Mouse (Mus musculus) layer of hippocampus, postnatal 25 days (tissue): Measurements from ENCODE around the gene Fam189b. TPM values are rescaled to one million over a fixed set of nuclear protein-coding genes. Genes with fewer than 3 reads are reported as not detected.

Source experiments
- DNase-seq, 2 experiments: peaks; one replicate each; pipeline ENCODE4 v3.0.0; 2022; ENCODE audit warnings: mixed read lengths in 2 of 2, low spot score in 1 of 2; ENCODE audit errors: extremely low spot score in 1 of 2
- total RNA-seq, 2 experiments: library from RNA; stranded (reverse); gene quantifications; 2 replicates each; pipeline ENCODE4 v1.2.3; 2021

The Fam189b gene
- total RNA-seq, 2 experiments from 2014 or later: 57.1 to 61.7 TPM

- no peak for DNase-seq
Observed at GRCm38 (mm10) chr3:89165268-89165870, 17.6 kb upstream of the Fam189b start.

GRCm38 (mm10) chr3:89166945-89167344 is 16.0 kb upstream of the Fam189b start:
- no peak for DNase-seq

GRCm38 (mm10) chr3:89174844-89175243 is 8.1 kb upstream of the Fam189b start:
- no peak for DNase-seq

GRCm38 (mm10) chr3:89175544-89175943 is 7.4 kb upstream of the Fam189b start:
- DNase-seq: no peak

- DNase-seq: no peak
Observed at GRCm38 (mm10) chr3:89176421-89176820, 6.5 kb upstream of the Fam189b start.

GRCm38 (mm10) chr3:89177242-89178106 is 5.5 kb upstream of the Fam189b start, which contains the start of gene Scamp3:
Gene Scamp3, plus strand, starts transcription at chr3:89177473.
- peak; percentile 72 to 76 for DNase-seq

- no peak for DNase-seq
Observed at GRCm38 (mm10) chr3:89178107-89178385, 4.9 kb upstream of the Fam189b start.

GRCm38 (mm10) chr3:89179056-89179455 is 3.9 kb upstream of the Fam189b start:
- DNase-seq: no peak

- no peak for DNase-seq
Observed at GRCm38 (mm10) chr3:89181749-89182500, 1.0 kb upstream of the Fam189b start.

GRCm38 (mm10) chr3:89182531-89183057 is 349 bp upstream of the Fam189b start:
- no peak for DNase-seq

GRCm38 (mm10) chr3:89183959-89184315 is 994 bp downstream of the Fam189b start:
- no peak for DNase-seq

GRCm38 (mm10) chr3:89187197-89187596 is 4.3 kb downstream of the Fam189b start:
- DNase-seq: no peak

- DNase-seq: no peak
Observed at GRCm38 (mm10) chr3:89187690-89188477, 4.9 kb downstream of the Fam189b start.

GRCm38 (mm10) chr3:89188478-89188875 is 5.5 kb downstream of the Fam189b start:
- DNase-seq: no peak

- DNase-seq: no peak
Observed at GRCm38 (mm10) chr3:89190436-89190835, 7.5 kb downstream of the Fam189b start.

GRCm38 (mm10) chr3:89193351-89193750 is 10.4 kb downstream of the Fam189b start:
- no peak for DNase-seq

GRCm38 (mm10) chr3:89193853-89194252 is 10.9 kb downstream of the Fam189b start:
- no peak for DNase-seq

- DNase-seq: peak; percentile 65 to 80
Observed at GRCm38 (mm10) chr3:89195979-89196877, 13.3 kb downstream of the Fam189b start.

- DNase-seq: no peak
Observed at GRCm38 (mm10) chr3:89199839-89200238, 16.9 kb downstream of the Fam189b start.
